In the genomic region with DNA sequence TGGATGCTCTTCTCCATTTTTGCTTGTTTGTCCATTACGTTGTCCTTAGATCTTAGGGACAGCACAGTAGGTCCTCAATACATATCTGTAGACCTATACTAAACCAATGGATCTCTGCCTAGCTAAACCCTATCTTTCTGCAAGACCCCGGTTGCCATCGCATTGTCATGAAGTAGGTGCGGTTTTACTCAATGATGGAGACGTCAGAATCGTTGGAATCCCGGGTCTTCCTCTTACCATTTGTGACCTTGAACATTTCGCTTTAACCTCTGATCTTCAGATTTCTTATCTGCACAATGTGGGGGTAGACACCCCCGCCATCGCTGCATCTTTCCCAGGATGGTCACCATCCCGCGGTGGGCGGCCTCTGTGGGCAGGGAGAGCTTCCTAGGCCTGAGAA, we compare ENCODE assay signal across 7 mouse cellular contexts. TPM values are rescaled to one million over a fixed set of nuclear protein-coding genes. Genes with fewer than 3 reads are reported as not detected.
DNase-seq lines count a peak whose midpoint lies in the region; ATAC-seq and TF ChIP-seq lines count a peak whose summit lies in the region.

No protein-coding gene starts in this region.

- WGBS in lung, embryonic 14.5 days, result 16% methylated on average over 13 of the region's 13 CpGs
- WGBS in forebrain, embryonic 12.5 days, result 13% methylated on average over 13 of the region's 13 CpGs
- 14% methylated on average over 13 of the region's 13 CpGs for WGBS in limb, embryonic 11.5 days
- WGBS in olfactory bulb, adult 2 months, result 14% methylated on average over 13 of the region's 13 CpGs

- no peak overlapping the region for H3K27ac ChIP-seq in lung, embryonic 14.5 days (ENCODE audit: low read depth)
- H3K27ac ChIP-seq in forebrain, embryonic 12.5 days, result no peak overlapping the region
- H3K27ac ChIP-seq in limb, embryonic 11.5 days (replicated peaks; ENCODE audit: low read depth, low read length), result no peak overlapping the region
- H3K27ac ChIP-seq in olfactory bulb, adult 2 months (ENCODE audit: insufficient read depth, low read depth, low read length), result peak overlapping the region; percentile 40; the same call in 1 of the 2 replicates

- 0 out of 2 replicates have a peak, but pooled peaks cover 3% of the 10 kb centered on the region for H3K4me1 ChIP-seq in lung, embryonic 14.5 days (ENCODE audit: insufficient read depth)
- H3K4me1 ChIP-seq in forebrain, embryonic 12.5 days, result peaks cover 12% of the 10 kb centered on the region
- 0 out of 2 replicates have a peak, but pooled peaks cover 3% of the 10 kb centered on the region for H3K4me1 ChIP-seq in limb, embryonic 11.5 days (ENCODE audit: control insufficient read depth, insufficient read depth, low read length)
- H3K4me1 ChIP-seq in olfactory bulb, adult 2 months (ENCODE audit: control insufficient read depth, insufficient read depth, low read length), result peaks cover 13% of the 10 kb centered on the region

- no peaks in the 10 kb centered on the region for H3K36me3 ChIP-seq in lung, embryonic 14.5 days (ENCODE audit: insufficient read depth)
- H3K36me3 ChIP-seq in forebrain, embryonic 12.5 days (replicated peaks), result no peaks in the 10 kb centered on the region
- H3K36me3 ChIP-seq in limb, embryonic 11.5 days (ENCODE audit: control insufficient read depth, insufficient read depth, low read length), result no peaks in the 10 kb centered on the region

- no peak for TF ChIP-seq CTCF in lung, embryonic 14.5 days (IDR thresholded peaks at IDR 0.05; ENCODE audit: low read depth)
- no peak for TF ChIP-seq CTCF in olfactory bulb, adult 2 months (IDR thresholded peaks at IDR 0.05; ENCODE audit: insufficient read depth, low read depth, low read length)

- no peak for DNase-seq in lung, embryonic 14.5 days
- no peak for DNase-seq in lung, postnatal 4 days
- no peak for DNase-seq in limb, embryonic 11.5 days (ENCODE audit: low spot score)
- no peak for DNase-seq in right cerebral cortex, postnatal 36 days (ENCODE audit: low spot score in 2 of 2)
- no peak for DNase-seq in retina, postnatal 1 day

- H3K4me3 ChIP-seq in lung, embryonic 14.5 days (ENCODE audit: low read depth, low read length), result peak overlapping the region; percentile 52
- peak overlapping the region; percentile 67 for H3K4me3 ChIP-seq in forebrain, embryonic 12.5 days (replicated peaks)
- peak overlapping the region; percentile 52 for H3K4me3 ChIP-seq in limb, embryonic 11.5 days (ENCODE audit: low read depth, low read length)
- peak overlapping the region; percentile 95 for H3K4me3 ChIP-seq in olfactory bulb, adult 2 months (ENCODE audit: insufficient read depth, low read depth, low read length)

- H3K4me2 ChIP-seq in lung, embryonic 14.5 days, result peak overlapping the region; percentile 97
- peak overlapping the region; percentile 99 for H3K4me2 ChIP-seq in forebrain, embryonic 12.5 days
- H3K4me2 ChIP-seq in limb, embryonic 11.5 days (ENCODE audit: low read depth, severe bottlenecking), result peak overlapping the region; percentile 95

- TF ChIP-seq POLR2A in olfactory bulb, adult 2 months (IDR thresholded peaks at IDR 0.05; ENCODE audit: insufficient read depth, low read depth, low read length), result no peak

- H3K27me3 ChIP-seq in lung, embryonic 14.5 days (ENCODE audit: insufficient read depth, low read length), result peaks cover 63% of the 10 kb centered on the region
- peaks cover 81% of the 10 kb centered on the region for H3K27me3 ChIP-seq in forebrain, embryonic 12.5 days
- H3K27me3 ChIP-seq in limb, embryonic 11.5 days (ENCODE audit: control insufficient read depth, insufficient read depth, low read length), result peaks cover 49% of the 10 kb centered on the region

- no peak overlapping the region for H3K9ac ChIP-seq in lung, embryonic 14.5 days
- H3K9ac ChIP-seq in forebrain, embryonic 12.5 days, result peak overlapping the region; percentile 55; the same call in 1 of the 2 replicates
- no peak overlapping the region for H3K9ac ChIP-seq in limb, embryonic 11.5 days (ENCODE audit: low read length)

- H3K9me3 ChIP-seq in lung, embryonic 14.5 days (ENCODE audit: low read depth, low read length), result no peaks in the 10 kb centered on the region
- H3K9me3 ChIP-seq in forebrain, embryonic 12.5 days, result no peaks in the 10 kb centered on the region
- H3K9me3 ChIP-seq in limb, embryonic 11.5 days (ENCODE audit: control insufficient read depth, low read length), result no peaks in the 10 kb centered on the region

- no peak for ATAC-seq in lung, embryonic 14.5 days (ENCODE audit: insufficient read depth)
- no peak for ATAC-seq in forebrain, embryonic 12.5 days (ENCODE audit: low FRiP score)
- ATAC-seq in limb, embryonic 11.5 days (ENCODE audit: insufficient number of reproducible peaks, low FRiP score, low TSS enrichment, low read depth), result no peak

RNA-seq across cellular contexts. Expression of gene Wfs1, which starts 38.7 kb away (rescaled TPM):
- 9.9 and 10.3 TPM in 2 replicates for polyA plus RNA-seq in lung, embryonic 14.5 days (2014; fragmentation: Nextera tagmentation; extraction: Ambion mirVana)
- 7.8 and 7.9 TPM in 2 replicates for polyA plus RNA-seq in forebrain, embryonic 12.5 days (2016; fragmentation: Nextera tagmentation; extraction: Ambion mirVana)
- polyA plus RNA-seq in limb, embryonic 11.5 days (2014; fragmentation: Nextera tagmentation; extraction: Ambion mirVana), result 6.3 and 7.1 TPM in 2 replicates
- polyA plus RNA-seq in olfactory bulb, adult 2 months (2012; ENCODE audit: insufficient read depth, insufficient read length, low replicate concordance, missing spikeins), result not detected in 2 replicates

RNA-seq across cellular contexts. Expression of gene Gm1043, which starts 57.5 kb away (rescaled TPM):
- polyA plus RNA-seq in lung, embryonic 14.5 days (2014; fragmentation: Nextera tagmentation; extraction: Ambion mirVana), result not detected in 2 replicates
- 0.29 and 0.31 TPM in 2 replicates for polyA plus RNA-seq in forebrain, embryonic 12.5 days (2016; fragmentation: Nextera tagmentation; extraction: Ambion mirVana)
- not detected in 2 replicates for polyA plus RNA-seq in limb, embryonic 11.5 days (2014; fragmentation: Nextera tagmentation; extraction: Ambion mirVana)
- polyA plus RNA-seq in olfactory bulb, adult 2 months (2012; ENCODE audit: insufficient read depth, insufficient read length, low replicate concordance, missing spikeins), result not detected in 2 replicates
